ENCODE assay signal across 23 mouse cellular contexts in the genomic region with DNA sequence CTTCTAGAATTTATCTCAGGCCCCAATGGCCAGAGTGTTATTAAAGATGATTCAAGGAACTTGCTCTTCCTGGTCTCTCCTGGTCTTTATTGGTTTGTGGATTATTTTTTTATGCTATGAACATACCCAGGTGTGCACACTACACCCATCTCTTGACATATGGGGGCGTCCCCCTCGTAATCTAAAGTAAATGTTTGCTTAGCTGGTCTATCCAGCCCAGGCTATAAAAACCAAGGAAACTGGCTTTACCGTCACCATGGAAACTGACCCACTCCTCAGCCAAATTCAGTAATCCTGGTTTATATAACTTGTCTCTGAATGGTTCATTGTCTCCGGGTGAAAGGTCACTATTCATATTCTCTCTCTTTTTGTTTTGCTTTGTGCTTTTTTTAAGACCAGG. TPM values are rescaled to one million over a fixed set of nuclear protein-coding genes. Genes with fewer than 3 reads are reported as not detected.
DNase-seq lines count a peak whose midpoint lies in the region; ATAC-seq and TF ChIP-seq lines count a peak whose summit lies in the region.
"Had no signal": no experiment of that assay in that cellular context is flagged by ENCODE, and none has a peak within 500 bp of the region (broad histone marks: within the 10 kb centered on the region; RNA-seq: fewer than 3 reads in every experiment).

No protein-coding gene starts in this region.

- no peak overlapping the region for H3K4me2 ChIP-seq in forebrain, postnatal 0 days (ENCODE audit: low read depth)
- H3K4me2 ChIP-seq in forebrain, embryonic 13.5 days, result no peak overlapping the region
- H3K4me2 ChIP-seq in midbrain, embryonic 11.5 days, result no peak overlapping the region
- H3K4me2 ChIP-seq in midbrain, postnatal 0 days (ENCODE audit: low read depth, low read length, poor library complexity, severe bottlenecking), result no peak overlapping the region
- no peak overlapping the region for H3K4me2 ChIP-seq in intestine, embryonic 16.5 days (ENCODE audit: low read depth, low read length)
- H3K4me2 ChIP-seq: heart, embryonic 12.5 days; liver, embryonic 13.5 days; midbrain, embryonic 12.5 days had no signal

- H3K4me3 ChIP-seq in forebrain, postnatal 0 days (ENCODE audit: low read depth, low read length), result no peak overlapping the region
- no peak overlapping the region for H3K4me3 ChIP-seq in forebrain, embryonic 13.5 days
- no peak overlapping the region for H3K4me3 ChIP-seq in midbrain, embryonic 11.5 days (ENCODE audit: low read depth, low read length)
- H3K4me3 ChIP-seq in midbrain, postnatal 0 days (ENCODE audit: low read depth, low read length), result no peak overlapping the region
- H3K4me3 ChIP-seq in intestine, embryonic 16.5 days (ENCODE audit: low read length), result no peak overlapping the region
- H3K4me3 ChIP-seq: heart, embryonic 12.5 days; hindbrain, embryonic 10.5 days; liver, embryonic 13.5 days; midbrain, embryonic 12.5 days had no signal

- no peaks in the 10 kb centered on the region for H3K9me3 ChIP-seq in forebrain, postnatal 0 days (ENCODE audit: low read length)
- H3K9me3 ChIP-seq in forebrain, embryonic 13.5 days (replicated peaks), result no peaks in the 10 kb centered on the region
- no peaks in the 10 kb centered on the region for H3K9me3 ChIP-seq in midbrain, embryonic 11.5 days (ENCODE audit: control insufficient read depth, low read length)
- H3K9me3 ChIP-seq in midbrain, postnatal 0 days (ENCODE audit: low read length), result no peaks in the 10 kb centered on the region
- no peaks in the 10 kb centered on the region for H3K9me3 ChIP-seq in intestine, embryonic 16.5 days (ENCODE audit: control insufficient read depth, low read length)
- H3K9me3 ChIP-seq: heart, embryonic 12.5 days; hindbrain, embryonic 10.5 days; liver, embryonic 13.5 days; midbrain, embryonic 12.5 days had no signal

- no peak for ATAC-seq in forebrain, postnatal 0 days
- ATAC-seq in forebrain, embryonic 13.5 days, result no peak
- no peak for ATAC-seq in midbrain, embryonic 11.5 days (ENCODE audit: low FRiP score)
- no peak for ATAC-seq in midbrain, postnatal 0 days (ENCODE audit: low FRiP score)
- peak; percentile 87 for ATAC-seq in intestine, embryonic 16.5 days
- ATAC-seq: CD4-positive, CD25-positive, alpha-beta regulatory T cell, adult 4 months; forebrain, embryonic 16.5 days; hindbrain, postnatal 0 days had no signal

- no peaks in the 10 kb centered on the region for H3K36me3 ChIP-seq in forebrain, postnatal 0 days (ENCODE audit: insufficient read depth)
- no peaks in the 10 kb centered on the region for H3K36me3 ChIP-seq in forebrain, embryonic 13.5 days (ENCODE audit: poor library complexity, severe bottlenecking)
- no peaks in the 10 kb centered on the region for H3K36me3 ChIP-seq in midbrain, embryonic 11.5 days (ENCODE audit: control insufficient read depth, insufficient read depth, low read length)
- no peaks in the 10 kb centered on the region for H3K36me3 ChIP-seq in midbrain, postnatal 0 days (ENCODE audit: insufficient read depth, low read length)
- no peaks in the 10 kb centered on the region for H3K36me3 ChIP-seq in intestine, embryonic 16.5 days (ENCODE audit: control insufficient read depth, insufficient read depth, low read length)
- H3K36me3 ChIP-seq: heart, embryonic 12.5 days; hindbrain, embryonic 10.5 days; liver, embryonic 13.5 days; midbrain, embryonic 12.5 days had no signal

- H3K4me1 ChIP-seq in forebrain, postnatal 0 days (ENCODE audit: insufficient read depth), result no peaks in the 10 kb centered on the region
- no peaks in the 10 kb centered on the region for H3K4me1 ChIP-seq in forebrain, embryonic 13.5 days
- H3K4me1 ChIP-seq in midbrain, embryonic 11.5 days (ENCODE audit: control insufficient read depth, insufficient read depth, low read length), result 0 out of 2 replicates have a peak, but pooled peaks cover 4% of the 10 kb centered on the region
- peaks cover 3% of the 10 kb centered on the region; the same call in 1 of the 2 replicates for H3K4me1 ChIP-seq in midbrain, postnatal 0 days (ENCODE audit: insufficient read depth, low read length)
- no peaks in the 10 kb centered on the region for H3K4me1 ChIP-seq in intestine, embryonic 16.5 days (ENCODE audit: control insufficient read depth, insufficient read depth, low read length)
- H3K4me1 ChIP-seq: midbrain, embryonic 12.5 days had no signal

- no peaks in the 10 kb centered on the region for H3K27me3 ChIP-seq in forebrain, postnatal 0 days (ENCODE audit: insufficient read depth, low read length)
- no peaks in the 10 kb centered on the region for H3K27me3 ChIP-seq in forebrain, embryonic 13.5 days
- H3K27me3 ChIP-seq in midbrain, embryonic 11.5 days (ENCODE audit: control insufficient read depth, insufficient read depth, low read length), result no peaks in the 10 kb centered on the region
- H3K27me3 ChIP-seq in midbrain, postnatal 0 days (ENCODE audit: insufficient read depth, low read length), result no peaks in the 10 kb centered on the region
- H3K27me3 ChIP-seq in intestine, embryonic 16.5 days (replicated peaks; ENCODE audit: control insufficient read depth, insufficient read depth, low read length), result no peaks in the 10 kb centered on the region
- H3K27me3 ChIP-seq: heart, embryonic 12.5 days; liver, embryonic 13.5 days had no signal

- WGBS in forebrain, postnatal 0 days, result 62% methylated on average over 4 of the region's 4 CpGs
- 64% methylated on average over 4 of the region's 4 CpGs for WGBS in forebrain, embryonic 13.5 days
- WGBS in midbrain, embryonic 11.5 days, result 56% methylated on average over 4 of the region's 4 CpGs
- 45% methylated on average over 4 of the region's 4 CpGs for WGBS in midbrain, postnatal 0 days
- WGBS in intestine, embryonic 16.5 days, result 38% methylated on average over 4 of the region's 4 CpGs

- peak; percentile 38 for DNase-seq in forebrain, postnatal 0 days
- DNase-seq in midbrain, embryonic 11.5 days (ENCODE audit: low spot score, missing footprints), result peak; percentile 90
- DNase-seq in midbrain, postnatal 0 days (ENCODE audit: low spot score), result no peak
- DNase-seq in ovary, postnatal 36 days (ENCODE audit: low spot score), result no peak
- no peak for DNase-seq in cerebellum, adult 11-12 months
- DNase-seq: cerebellum, adult 18-20 months; cerebellum, postnatal 14 days; gastrocnemius, postnatal 25 days; heart, postnatal 10 days; kidney, adult 2 months; layer of hippocampus, adult 9-11 months; liver, embryonic 13.5 days; retina, postnatal 1 day had no signal

- no peak for TF ChIP-seq CTCF in forebrain, postnatal 0 days (IDR thresholded peaks at IDR 0.05; ENCODE audit: low read depth)
- no peak for TF ChIP-seq CTCF in midbrain, postnatal 0 days (IDR thresholded peaks at IDR 0.05)

- H3K27ac ChIP-seq in forebrain, postnatal 0 days (ENCODE audit: low read depth, low read length), result no peak overlapping the region
- no peak overlapping the region for H3K27ac ChIP-seq in forebrain, embryonic 13.5 days
- no peak overlapping the region for H3K27ac ChIP-seq in midbrain, embryonic 11.5 days (ENCODE audit: low read depth, low read length)
- no peak overlapping the region for H3K27ac ChIP-seq in midbrain, postnatal 0 days (ENCODE audit: low read depth, low read length)
- H3K27ac ChIP-seq in intestine, embryonic 16.5 days (ENCODE audit: low read length), result no peak overlapping the region
- H3K27ac ChIP-seq: hindbrain, embryonic 10.5 days; hindbrain, postnatal 0 days; kidney, postnatal 0 days; liver, embryonic 13.5 days; macrophage; midbrain, embryonic 12.5 days had no signal

- no peak overlapping the region for H3K9ac ChIP-seq in forebrain, postnatal 0 days
- H3K9ac ChIP-seq in forebrain, embryonic 13.5 days, result no peak overlapping the region
- no peak overlapping the region for H3K9ac ChIP-seq in midbrain, embryonic 11.5 days (ENCODE audit: low read length)
- no peak overlapping the region for H3K9ac ChIP-seq in midbrain, postnatal 0 days (replicated peaks; ENCODE audit: low read length, poor library complexity, severe bottlenecking)
- no peak overlapping the region for H3K9ac ChIP-seq in intestine, embryonic 16.5 days (ENCODE audit: low read depth, low read length)
- H3K9ac ChIP-seq: heart, embryonic 12.5 days; liver, embryonic 13.5 days; midbrain, embryonic 12.5 days had no signal

RNA-seq across cellular contexts. Expression of a gene that starts 37.6 kb away (rescaled TPM):
- 21.0 and 21.1 TPM in 2 replicates for total RNA-seq in forebrain, postnatal 0 days (2014; rRNA removed)
- polyA plus RNA-seq in forebrain, postnatal 0 days (2015; fragmentation: Nextera tagmentation; extraction: Ambion mirVana), result 6.8 and 9.4 TPM in 2 replicates
- 11.6 and 14.4 TPM in 2 replicates for polyA plus RNA-seq in forebrain, embryonic 13.5 days (2015; fragmentation: Nextera tagmentation; extraction: Ambion mirVana)
- 6.8 and 7.1 TPM in 2 replicates for polyA plus RNA-seq in midbrain, embryonic 11.5 days (2014; fragmentation: Nextera tagmentation; extraction: Ambion mirVana)
- total RNA-seq in midbrain, postnatal 0 days (2014; rRNA removed), result 18.5 and 20.4 TPM in 2 replicates
- 6.7 and 7.4 TPM in 2 replicates for polyA plus RNA-seq in midbrain, postnatal 0 days (2015; fragmentation: Nextera tagmentation; extraction: Ambion mirVana)
- polyA plus RNA-seq in intestine, embryonic 16.5 days (2015; fragmentation: Nextera tagmentation; extraction: Ambion mirVana), result 17.8 and 18.1 TPM in 2 replicates

RNA-seq across cellular contexts. Expression of a gene that starts 40.8 kb away (rescaled TPM):
- not detected in 2 replicates for total RNA-seq in forebrain, postnatal 0 days (2014; rRNA removed)
- polyA plus RNA-seq in forebrain, postnatal 0 days (2015; fragmentation: Nextera tagmentation; extraction: Ambion mirVana), result 0.15 and 0.22 TPM in 2 replicates
- polyA plus RNA-seq in forebrain, embryonic 13.5 days (2015; fragmentation: Nextera tagmentation; extraction: Ambion mirVana), result not detected in 2 replicates
- 0.22 and 0.33 TPM in 2 replicates for polyA plus RNA-seq in midbrain, embryonic 11.5 days (2014; fragmentation: Nextera tagmentation; extraction: Ambion mirVana)
- 0.28 and 0.82 TPM in 2 replicates for total RNA-seq in midbrain, postnatal 0 days (2014; rRNA removed)
- polyA plus RNA-seq in midbrain, postnatal 0 days (2015; fragmentation: Nextera tagmentation; extraction: Ambion mirVana), result 0.83 and 1.1 TPM in 2 replicates
- polyA plus RNA-seq in intestine, embryonic 16.5 days (2015; fragmentation: Nextera tagmentation; extraction: Ambion mirVana), result 6.4 and 6.8 TPM in 2 replicates
- total RNA-seq: heart, postnatal 10 days had no signal
- polyA plus RNA-seq: macrophage had no signal

Comparison
In these comparisons a context has a peak if more than half of its experiments do, and no peak if none do; other contexts are left out.
1. DNase-seq: peak in forebrain, postnatal 0 days (single experiment) and midbrain, embryonic 11.5 days (single experiment); none in midbrain, postnatal 0 days (single experiment), ovary, postnatal 36 days (single experiment) and cerebellum, adult 11-12 months (single experiment).